Mouse (Mus musculus): ENCODE measurements around the gene Pgf. TPM values are rescaled to one million over a fixed set of nuclear protein-coding genes. Genes with fewer than 3 reads are reported as not detected.

Pgf gene
- total and polyA plus RNA-seq, 3 experiments = 0.46 TPM; not detected in 2

- Histone ChIP-seq H3K9ac (ENCODE audit: control insufficient read depth, low read depth, low read length, poor library complexity, severe bottlenecking) (no peak overlapping the region), H3K79me2 (ENCODE audit: control insufficient read depth, insufficient read depth, low read length, poor library complexity) (no peaks in the 10 kb centered on the region), H3K4me3 (ENCODE audit: control insufficient read depth in 1 of 2, insufficient read depth in 1 of 2, low read depth in 2 of 2, low read length in 2 of 2) (no peak overlapping the region), H3K27me3 (ENCODE audit: control insufficient read depth in 1 of 2, insufficient read depth in 2 of 2, low read length in 2 of 2) (peaks cover 3% of the 10 kb centered on the region in 2 experiments), H3K27ac (ENCODE audit: control insufficient read depth, low read depth, low read length) (no peak overlapping the region), H3K4me1 (ENCODE audit: control insufficient read depth in 1 of 2, insufficient read depth in 2 of 2, low read length in 2 of 2) (no peaks in the 10 kb centered on the region), H3K9me3 (replicated peaks; ENCODE audit: insufficient read depth, low read length) (no peaks in the 10 kb centered on the region), H3K36me3 (ENCODE audit: control insufficient read depth in 1 of 2, insufficient read depth in 2 of 2, low read length in 2 of 2) (no peaks in the 10 kb centered on the region)
- TF ChIP-seq MAZ (IDR thresholded peaks at IDR 0.05; ENCODE audit: low read depth, low read length) (no peak), RCOR1 (IDR thresholded peaks at IDR 0.05; ENCODE audit: low read depth, low read length) (no peak), GABPA (IDR thresholded peaks at IDR 0.05; ENCODE audit: low read depth, low read length) (no peak), ZC3H11A (IDR thresholded peaks at IDR 0.05; ENCODE audit: low read depth, low read length) (no peak), ETS1 (IDR thresholded peaks at IDR 0.05; ENCODE audit: low read depth, low read length) (no peak), MAFK (IDR thresholded peaks at IDR 0.05; ENCODE audit: borderline replicate concordance, low read depth, low read length) (no peak), BHLHE40 (IDR thresholded peaks at IDR 0.05; ENCODE audit: borderline replicate concordance, low read depth, low read length) (no peak), NRF1 (IDR thresholded peaks at IDR 0.05; ENCODE audit: insufficient read depth, low read depth, low read length, poor library complexity, severe bottlenecking) (no peak), E2F4 (IDR thresholded peaks at IDR 0.05; ENCODE audit: borderline replicate concordance, low read depth, low read length) (no peak), GATA1 (IDR thresholded peaks at IDR 0.05; ENCODE audit: low read depth, low read length) (no peak), CHD2 (IDR thresholded peaks at IDR 0.05; ENCODE audit: low read length) (no peak)
- DNase-seq (ENCODE audit: low read depth, low spot score) = no peak
These were observed 18.8 kb downstream of the Pgf start for GRCm38 (mm10) chr12:85158801-85159200.

- Histone ChIP-seq H3K4me3 (ENCODE audit: control insufficient read depth in 1 of 2, insufficient read depth in 1 of 2, low read depth in 2 of 2, low read length in 2 of 2) (no peak overlapping the region), H3K79me2 (ENCODE audit: control insufficient read depth, insufficient read depth, low read length, poor library complexity) (no peaks in the 10 kb centered on the region), H3K9me3 (replicated peaks; ENCODE audit: insufficient read depth, low read length) (no peaks in the 10 kb centered on the region), H3K9ac (ENCODE audit: control insufficient read depth, low read depth, low read length, poor library complexity, severe bottlenecking) (no peak overlapping the region), H3K36me3 (ENCODE audit: control insufficient read depth in 1 of 2, insufficient read depth in 2 of 2, low read length in 2 of 2) (no peaks in the 10 kb centered on the region), H3K27me3 (ENCODE audit: control insufficient read depth in 1 of 2, insufficient read depth in 2 of 2, low read length in 2 of 2) (peaks cover 3% of the 10 kb centered on the region in 2 experiments), H3K4me1 (ENCODE audit: control insufficient read depth in 1 of 2, insufficient read depth in 2 of 2, low read length in 2 of 2) (no peaks in the 10 kb centered on the region), H3K27ac (ENCODE audit: control insufficient read depth, low read depth, low read length) (no peak overlapping the region)
- TF ChIP-seq TAL1 (IDR thresholded peaks at IDR 0.05; ENCODE audit: low read length) (no peak), POLR2A (IDR thresholded peaks at IDR 0.05; ENCODE audit: control insufficient read depth in 1 of 2, insufficient read depth in 1 of 2, low read depth in 1 of 2, low read length in 2 of 2, poor library complexity in 1 of 2) (no peak)
- DNase-seq (ENCODE audit: low read depth, low spot score) = no peak
These were observed 19.7 kb downstream of the Pgf start for GRCm38 (mm10) chr12:85157797-85158460.

- Histone ChIP-seq H3K36me3 (ENCODE audit: control insufficient read depth in 1 of 2, insufficient read depth in 2 of 2, low read length in 2 of 2) (no peaks in the 10 kb centered on the region; a peak in 1 of 4 replicates), H3K9me3 (replicated peaks; ENCODE audit: insufficient read depth, low read length) (no peaks in the 10 kb centered on the region), H3K4me3 (ENCODE audit: control insufficient read depth in 1 of 2, insufficient read depth in 1 of 2, low read depth in 2 of 2, low read length in 2 of 2) (no peak overlapping the region), H3K9ac (ENCODE audit: control insufficient read depth, low read depth, low read length, poor library complexity, severe bottlenecking) (no peak overlapping the region), H3K27me3 (ENCODE audit: control insufficient read depth in 1 of 2, insufficient read depth in 2 of 2, low read length in 2 of 2) (peaks cover 3% of the 10 kb centered on the region in 2 experiments), H3K4me1 (ENCODE audit: control insufficient read depth in 1 of 2, insufficient read depth in 2 of 2, low read length in 2 of 2) (peaks cover 0 to 3% of the 10 kb centered on the region in 2 experiments; a peak in 1 of 4 replicates), H3K79me2 (ENCODE audit: control insufficient read depth, insufficient read depth, low read length, poor library complexity) (no peaks in the 10 kb centered on the region), H3K27ac (ENCODE audit: control insufficient read depth, low read depth, low read length) (no peak overlapping the region)
- no peak for DNase-seq (ENCODE audit: low read depth, low spot score)
- TF ChIP-seq EP300 (IDR thresholded peaks at IDR 0.05; ENCODE audit: low read depth in 1 of 2, low read length in 2 of 2) (no peak), MYB (IDR thresholded peaks at IDR 0.05; ENCODE audit: low read depth, low read length) (no peak), POLR2AphosphoS5 (IDR thresholded peaks at IDR 0.05; ENCODE audit: borderline replicate concordance, low read depth, low read length) (no peak), CTCF (IDR thresholded peaks at IDR 0.05 in 2 of 3, conservative IDR thresholded peaks at IDR 0.05 in 1 of 3; ENCODE audit: control insufficient read depth in 1 of 3, insufficient read depth in 1 of 3, low read depth in 2 of 3, low read length in 3 of 3, poor library complexity in 1 of 3, severe bottlenecking in 1 of 3) (no peak), E2F4 (IDR thresholded peaks at IDR 0.05; ENCODE audit: borderline replicate concordance, low read depth, low read length) (no peak), HCFC1 (IDR thresholded peaks at IDR 0.05; ENCODE audit: low read depth, low read length) (no peak), MAX (IDR thresholded peaks at IDR 0.05; ENCODE audit: low read length) (no peak), ETS1 (IDR thresholded peaks at IDR 0.05; ENCODE audit: low read depth, low read length) (no peak), NRF1 (IDR thresholded peaks at IDR 0.05; ENCODE audit: insufficient read depth, low read depth, low read length, poor library complexity, severe bottlenecking) (no peak), BHLHE40 (IDR thresholded peaks at IDR 0.05; ENCODE audit: borderline replicate concordance, low read depth, low read length) (no peak), JUND (IDR thresholded peaks at IDR 0.05; ENCODE audit: low read depth, low read length) (no peak)
These were observed 21.3 kb downstream of the Pgf start for GRCm38 (mm10) chr12:85156324-85156723.
